Mouse (Mus musculus) MEL (cell line): Measurements from ENCODE around the gene Mef2d. TPM values are rescaled to one million over a fixed set of nuclear protein-coding genes. Genes with fewer than 3 reads are reported as not detected.

Experiments
- DNase-seq: peaks from one replicate; pipeline ENCODE4 v3.0.0; 2011; ENCODE audit warnings: low read depth, low spot score
- H3K27ac ChIP-seq: 2 replicates; pipeline ENCODE4 v1.5.1; 2012; ENCODE audit warnings: low read depth, mild to moderate bottlenecking, control low read depth, low read length, moderate library complexity; ENCODE audit not compliant: control insufficient read depth
- H3K27me3 ChIP-seq, 2 experiments: fragments of 150-350 bp in 1 of 2; sonication (generic) in 1 of 2; 2 replicates each; pipeline ENCODE4 v1.6.1; 2012; ENCODE audit warnings: low read length in 2 of 2, mild to moderate bottlenecking in 2 of 2, improper control_type of control experiment in 1 of 2, moderate library complexity in 1 of 2; ENCODE audit not compliant: insufficient read depth in 2 of 2, control insufficient read depth in 1 of 2
- H3K36me3 ChIP-seq, 2 experiments: 2 replicates each; pipeline ENCODE4 v1.6.1; 2012 to 2014; ENCODE audit warnings: low read length in 2 of 2, improper control_type of control experiment in 1 of 2, inconsistent platforms in 1 of 2, mild to moderate bottlenecking in 1 of 2; ENCODE audit not compliant: insufficient read depth in 2 of 2, control insufficient read depth in 1 of 2
- H3K4me1 ChIP-seq, 2 experiments: fragments of 150-350 bp in 1 of 2; sonication (generic) in 1 of 2; 2 replicates each; pipeline ENCODE4 v1.6.1; 2012; ENCODE audit warnings: low read length in 2 of 2, improper control_type of control experiment in 1 of 2, mild to moderate bottlenecking in 1 of 2; ENCODE audit not compliant: insufficient read depth in 2 of 2, control insufficient read depth in 1 of 2
- H3K4me3 ChIP-seq, 2 experiments: fragments of 150-350 bp in 1 of 2; sonication (generic) in 1 of 2; 2 replicates each; pipeline ENCODE4 v1.5.1; 2012; ENCODE audit warnings: low read depth in 2 of 2, low read length in 2 of 2, mild to moderate bottlenecking in 2 of 2, moderate library complexity in 2 of 2, control low read depth in 1 of 2, improper control_type of control experiment in 1 of 2; ENCODE audit not compliant: control insufficient read depth in 1 of 2, insufficient read depth in 1 of 2
- H3K79me2 ChIP-seq: 2 replicates; pipeline ENCODE4 v1.6.1; 2012; ENCODE audit warnings: mild to moderate bottlenecking, low read length, moderate library complexity; ENCODE audit not compliant: control insufficient read depth, poor library complexity, insufficient read depth
- H3K9ac ChIP-seq: 2 replicates; pipeline ENCODE4 v1.6.1; 2012; ENCODE audit warnings: low read depth, mild to moderate bottlenecking, control low read depth, low read length, moderate library complexity; ENCODE audit not compliant: control insufficient read depth, poor library complexity, severe bottlenecking
- H3K9me3 ChIP-seq: fragments of 150-350 bp; sonication (generic); replicated peaks from 2 replicates; pipeline ENCODE4 v1.6.1; 2012; ENCODE audit warnings: mild to moderate bottlenecking, low read length, improper control_type of control experiment, moderate library complexity; ENCODE audit not compliant: insufficient read depth
- BHLHE40 ChIP-seq: IDR thresholded peaks from 2 replicates; pipeline ENCODE4 v1.6.1; 2012; ENCODE audit warnings: low read depth, mild to moderate bottlenecking, inconsistent platforms, low read length, improper control_type of control experiment, borderline replicate concordance
- CHD1 ChIP-seq: IDR thresholded peaks from 2 replicates; pipeline ENCODE4 v1.6.1; 2012; ENCODE audit warnings: low read depth, mild to moderate bottlenecking, inconsistent platforms, low read length, improper control_type of control experiment
- CHD2 ChIP-seq: IDR thresholded peaks from 2 replicates; pipeline ENCODE4 v1.6.1; 2011; ENCODE audit warnings: low read length, improper control_type of control experiment
- E2F4 ChIP-seq: IDR thresholded peaks from 2 replicates; pipeline ENCODE4 v1.6.1; 2011; ENCODE audit warnings: low read depth, low read length, improper control_type of control experiment, borderline replicate concordance
- ELF1 ChIP-seq: IDR thresholded peaks from 2 replicates; pipeline ENCODE4 v1.6.1; 2014; ENCODE audit warnings: low read depth, mild to moderate bottlenecking, inconsistent platforms, low read length, improper control_type of control experiment, moderate library complexity
- ETS1 ChIP-seq: IDR thresholded peaks from 2 replicates; pipeline ENCODE4 v1.6.1; 2012; ENCODE audit warnings: low read depth, mild to moderate bottlenecking, inconsistent platforms, low read length, improper control_type of control experiment, moderate library complexity
- GABPA ChIP-seq: IDR thresholded peaks from 2 replicates; pipeline ENCODE4 v1.6.1; 2012; ENCODE audit warnings: low read depth, mild to moderate bottlenecking, inconsistent platforms, low read length, improper control_type of control experiment, moderate library complexity
- GATA1 ChIP-seq: IDR thresholded peaks from 2 replicates; pipeline ENCODE4 v1.6.1; 2011; ENCODE audit warnings: low read depth, low read length, improper control_type of control experiment
- HCFC1 ChIP-seq: IDR thresholded peaks from 2 replicates; pipeline ENCODE4 v1.6.1; 2012; ENCODE audit warnings: low read depth, mild to moderate bottlenecking, inconsistent platforms, low read length, improper control_type of control experiment, moderate library complexity
- MAFK ChIP-seq: IDR thresholded peaks from 2 replicates; pipeline ENCODE4 v1.6.1; 2011; ENCODE audit warnings: low read depth, mild to moderate bottlenecking, low read length, improper control_type of control experiment, borderline replicate concordance
- MAZ ChIP-seq: IDR thresholded peaks from 2 replicates; pipeline ENCODE4 v1.6.1; 2012; ENCODE audit warnings: low read depth, mild to moderate bottlenecking, inconsistent platforms, low read length, improper control_type of control experiment
- MXI1 ChIP-seq: IDR thresholded peaks from 2 replicates; pipeline ENCODE4 v1.6.1; 2011; ENCODE audit warnings: mild to moderate bottlenecking, low read depth, low read length, improper control_type of control experiment
- MYB ChIP-seq: IDR thresholded peaks from 2 replicates; pipeline ENCODE4 v1.6.1; 2011; ENCODE audit warnings: mild to moderate bottlenecking, low read depth, low read length, improper control_type of control experiment
- MYC ChIP-seq: IDR thresholded peaks from 2 replicates; pipeline ENCODE4 v1.6.1; 2011; ENCODE audit warnings: low read depth, mild to moderate bottlenecking, low read length, improper control_type of control experiment, moderate library complexity
- NELFE ChIP-seq: IDR thresholded peaks from 2 replicates; pipeline ENCODE4 v1.6.1; 2011; ENCODE audit warnings: low read depth, low read length, improper control_type of control experiment
- NRF1 ChIP-seq: IDR thresholded peaks from 2 replicates; pipeline ENCODE4 v1.6.1; 2014; ENCODE audit warnings: low read depth, mild to moderate bottlenecking, inconsistent platforms, low read length, improper control_type of control experiment, moderate library complexity; ENCODE audit not compliant: poor library complexity, insufficient read depth, severe bottlenecking
- SIN3A ChIP-seq: IDR thresholded peaks from 2 replicates; pipeline ENCODE4 v1.6.1; 2012; ENCODE audit warnings: low read length, improper control_type of control experiment, inconsistent platforms
- SMC3 ChIP-seq: IDR thresholded peaks from 2 replicates; pipeline ENCODE4 v1.6.1; 2011; ENCODE audit warnings: low read depth, low read length, improper control_type of control experiment
- TBP ChIP-seq: IDR thresholded peaks from 2 replicates; pipeline ENCODE4 v1.8.0; 2011; ENCODE audit warnings: low read depth, low read length, improper control_type of control experiment
- TCF12 ChIP-seq: IDR thresholded peaks from 2 replicates; pipeline ENCODE4 v1.6.1; 2014; ENCODE audit warnings: low read depth, mild to moderate bottlenecking, inconsistent platforms, low read length, improper control_type of control experiment, moderate library complexity
- ZKSCAN1 ChIP-seq: IDR thresholded peaks from 2 replicates; pipeline ENCODE4 v1.6.1; 2012; ENCODE audit warnings: low read depth, mild to moderate bottlenecking, inconsistent platforms, low read length, improper control_type of control experiment, moderate library complexity
- polyA plus RNA-seq, 2 experiments: library from polyadenylated mRNA; stranded (reverse) in 1 of 2; unstranded in 1 of 2; fragments of >175 nt in 1 of 2; fragments of >200 nt in 1 of 2; gene quantifications; 2 replicates each; pipeline versions ENCODE4 v1.2.1 to v1.2.4; 2012; ENCODE audit warnings: low replicate concordance in 2 of 2, low read depth in 1 of 2; ENCODE audit not compliant: insufficient read length in 2 of 2, insufficient read depth in 1 of 2, missing spikeins in 1 of 2
- total RNA-seq: library from RNA; depleted of rRNA; stranded (reverse); fragments of 300-350 nt; gene quantifications from 2 replicates; pipeline ENCODE4 v1.2.3, GENCODE M21; 2012

The Mef2d gene
- total and polyA plus RNA-seq, 3 experiments = 16.9 to 117 (median 71.4) TPM

DNA sequence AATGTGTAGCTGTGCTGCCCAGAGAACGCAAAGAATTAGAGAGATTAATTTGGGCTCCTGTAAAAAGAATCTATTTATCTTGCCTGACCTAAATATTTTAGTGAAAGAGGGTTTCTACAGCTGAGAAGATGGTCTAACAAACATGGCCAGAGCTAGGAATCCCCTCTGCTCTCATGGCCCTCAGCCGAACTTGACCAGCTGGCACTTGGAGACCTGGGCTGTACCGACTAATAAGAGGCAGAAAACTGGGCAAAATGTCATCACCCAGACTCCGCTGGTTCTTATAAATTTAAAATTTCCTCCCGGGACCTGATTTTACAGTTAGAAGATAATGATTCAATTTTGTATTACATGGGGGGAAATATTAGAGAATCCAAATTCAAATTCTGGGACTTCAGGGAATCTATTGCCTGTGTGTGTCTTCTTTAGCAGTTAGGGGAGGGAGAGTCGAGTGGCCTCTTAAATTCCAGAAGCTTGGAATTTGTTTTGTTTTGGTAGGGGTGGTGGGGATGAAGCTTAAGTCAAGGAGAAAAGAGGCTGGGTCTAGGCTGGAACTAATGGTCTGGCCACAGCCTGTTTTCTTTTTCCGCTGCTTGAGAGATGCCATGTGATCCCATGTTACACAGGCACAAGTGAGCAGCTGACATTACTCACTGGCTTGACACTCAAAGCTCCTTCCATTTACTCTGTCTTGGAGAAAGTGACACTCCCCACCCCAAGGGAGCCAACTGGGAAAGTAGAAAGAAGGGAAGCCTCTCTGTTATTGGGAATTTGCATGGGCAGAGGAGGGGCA lies 74.6 kb downstream of the Mef2d start:
- no peak for TF ChIP-seq MAFK
- no peak for TF ChIP-seq MAZ
- no peak for TF ChIP-seq MYC
- TF ChIP-seq NELFE = no peak
- TF ChIP-seq SIN3A = no peak
- TF ChIP-seq GATA1 = no peak
- no peak for TF ChIP-seq TCF12
- no peak for TF ChIP-seq ZKSCAN1
- no peak for TF ChIP-seq HCFC1
- TF ChIP-seq GABPA = no peak
- no peak for TF ChIP-seq ETS1
- TF ChIP-seq MXI1 = no peak
- TF ChIP-seq NRF1 = no peak
- no peak for TF ChIP-seq SMC3
- TF ChIP-seq MYB = no peak
- no peak for TF ChIP-seq E2F4
- TF ChIP-seq CHD1 = no peak
- no peak for TF ChIP-seq BHLHE40
- DNase-seq = no peak
- Histone ChIP-seq H3K27ac (no peak overlapping the region), H3K4me1 (peaks cover 2 to 13% of the 10 kb centered on the region in 2 experiments; a peak in 3 of 4 replicates), H3K36me3 (peaks cover 0 to 9% of the 10 kb centered on the region in 2 experiments; a peak in 2 of 4 replicates), H3K9me3 (no peaks in the 10 kb centered on the region), H3K79me2 (no peaks in the 10 kb centered on the region), H3K4me3 (no peak overlapping the region), H3K27me3 (peaks cover 2 to 6% of the 10 kb centered on the region in 2 experiments), H3K9ac (no peak overlapping the region)

DNA sequence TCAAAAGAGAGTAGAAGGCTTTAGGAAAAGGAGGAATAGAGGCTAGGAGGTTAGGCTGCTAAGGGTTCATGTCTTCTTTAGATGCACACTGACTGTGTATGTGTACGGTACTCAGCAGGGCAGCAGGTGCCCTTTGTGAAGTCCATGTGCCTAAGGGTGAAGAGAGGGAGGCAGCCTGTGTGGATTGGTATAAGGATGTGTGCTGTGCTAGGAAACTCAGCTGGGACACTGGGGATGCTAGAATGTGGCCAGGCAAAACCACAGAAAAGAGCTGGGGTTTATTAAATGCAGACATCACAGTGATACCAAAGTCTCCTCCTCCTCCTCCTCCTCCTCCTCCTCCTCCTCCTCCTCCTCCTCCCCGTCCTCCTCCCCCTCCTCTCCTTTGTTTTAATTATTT lies 75.5 kb downstream of the Mef2d start:
- no peak for TF ChIP-seq TBP
- TF ChIP-seq CHD2 = no peak
- no peak for TF ChIP-seq ELF1
- no peak for TF ChIP-seq HCFC1
- TF ChIP-seq, all 39 proteins: peak for 0
- H3K4me3 ChIP-seq = no peak overlapping the region
- no peak overlapping the region for H3K27ac ChIP-seq
- peaks cover 0 to 5% of the 10 kb centered on the region in 2 experiments for H3K27me3 ChIP-seq
- no peaks in the 10 kb centered on the region for H3K79me2 ChIP-seq
- H3K36me3 ChIP-seq = peaks cover 0 to 6% of the 10 kb centered on the region in 2 experiments; a peak in 2 of 4 replicates
- no peaks in the 10 kb centered on the region for H3K9me3 ChIP-seq
- no peak overlapping the region for H3K9ac ChIP-seq
- no peak for DNase-seq
- H3K4me1 ChIP-seq = peaks cover under 1 to 6% of the 10 kb centered on the region in 2 experiments; a peak in 3 of 4 replicates
